Mouse (Mus musculus): ENCODE results near the gene Olfr658. TPM values are rescaled to one million over a fixed set of nuclear protein-coding genes. Genes with fewer than 3 reads are reported as not detected.

Gene Olfr658
- 0.09 TPM in 2 replicates for polyA plus RNA-seq (2015; fragmentation: Nextera tagmentation; extraction: Ambion mirVana)

DNA sequence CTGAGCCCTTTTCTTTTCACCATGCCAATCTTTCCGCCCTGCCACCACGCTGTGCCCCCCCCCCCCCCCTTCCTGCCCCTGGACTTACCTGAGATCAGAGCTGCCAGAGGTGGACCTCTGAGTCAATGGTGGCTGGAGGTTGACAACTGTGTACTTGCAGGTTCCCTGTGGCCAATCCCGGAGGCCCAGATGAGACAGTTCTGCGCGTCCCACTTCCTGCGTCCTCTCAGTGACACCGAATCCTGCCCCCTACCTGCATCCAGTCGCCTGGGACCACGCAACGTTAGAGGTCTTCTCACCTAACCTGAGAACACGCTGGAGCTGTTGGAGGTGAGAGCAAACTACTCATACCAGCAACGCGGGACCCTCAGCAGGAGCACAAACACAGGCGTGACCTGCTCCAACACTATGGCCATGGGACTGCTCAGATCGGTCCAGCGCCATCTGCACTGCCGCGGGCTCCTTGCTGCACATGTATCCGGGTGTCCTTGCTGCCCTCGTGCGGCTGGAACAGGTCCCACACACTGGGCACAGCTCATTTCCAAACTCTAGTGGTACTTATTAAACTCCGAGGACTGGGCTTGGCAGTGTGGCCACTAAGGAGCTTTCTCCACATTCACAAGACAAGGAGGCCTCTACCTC lies at the start of gene Olfr658:
TSS of gene Olfr658 (minus strand) at position 465 of the 642 bp plus-strand sequence.
- no peaks in the 10 kb centered on the region for H3K4me1 ChIP-seq (replicated peaks; ENCODE audit: control insufficient read depth, insufficient read depth, low read length)
- H3K36me3 ChIP-seq (ENCODE audit: control insufficient read depth, insufficient read depth): no peaks in the 10 kb centered on the region
- H3K9me3 ChIP-seq (ENCODE audit: control insufficient read depth): no peaks in the 10 kb centered on the region
- no peak within 1 kb of the TSS for H3K4me3 ChIP-seq (ENCODE audit: low read depth, low read length)
- peak; percentile 73; the same call in 1 of the 2 replicates for ATAC-seq
- no peak within 1 kb of the TSS for H3K9ac ChIP-seq (ENCODE audit: low read depth, low read length)
- peak; percentile 81 for TF ChIP-seq CTCF (IDR thresholded peaks at IDR 0.05; ENCODE audit: low read depth)
- H3K27me3 ChIP-seq (replicated peaks; ENCODE audit: control insufficient read depth, insufficient read depth, low read length): no peaks in the 10 kb centered on the region
- H3K27ac ChIP-seq (ENCODE audit: low read depth, low read length): no peak within 1 kb of the TSS
- WGBS: 21% methylated on average over 22 of the region's 22 CpGs
- H3K4me2 ChIP-seq (replicated peaks; ENCODE audit: low read depth): peak within 1 kb of the TSS; percentile 55

DNA sequence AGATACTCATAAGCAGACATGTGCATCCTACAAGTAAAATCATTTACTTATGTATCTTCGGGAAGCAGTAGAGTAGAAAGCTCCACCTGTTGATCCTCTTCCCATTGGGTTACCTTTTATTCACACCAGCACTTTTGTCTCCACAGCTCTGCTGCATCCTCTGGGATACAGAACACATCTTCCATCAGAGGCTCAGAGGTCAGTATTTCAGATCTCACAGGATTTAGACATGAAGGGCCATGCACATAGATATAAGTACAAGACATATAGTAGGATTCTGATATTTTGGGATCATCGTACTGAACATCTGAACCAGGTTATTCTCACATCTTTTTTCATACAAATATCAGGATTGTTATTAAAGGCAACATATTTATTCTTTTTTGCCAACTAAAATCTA lies 39.1 kb upstream of the Olfr658 start, which contains the start of gene Olfr661:
TSS of gene Olfr661 (plus strand) at position 301 of the 400 bp plus-strand sequence.
- Histone ChIP-seq H3K27me3 (replicated peaks; ENCODE audit: control insufficient read depth, insufficient read depth, low read length) (no peaks in the 10 kb centered on the region), H3K9me3 (ENCODE audit: control insufficient read depth) (no peaks in the 10 kb centered on the region), H3K9ac (ENCODE audit: low read depth, low read length) (no peak within 1 kb of the TSS), H3K36me3 (ENCODE audit: control insufficient read depth, insufficient read depth) (no peaks in the 10 kb centered on the region), H3K27ac (ENCODE audit: low read depth, low read length) (no peak within 1 kb of the TSS), H3K4me3 (ENCODE audit: low read depth, low read length) (no peak within 1 kb of the TSS), H3K4me2 (replicated peaks; ENCODE audit: low read depth) (no peak within 1 kb of the TSS), H3K4me1 (replicated peaks; ENCODE audit: control insufficient read depth, insufficient read depth, low read length) (no peaks in the 10 kb centered on the region)
- TF ChIP-seq CTCF (IDR thresholded peaks at IDR 0.05; ENCODE audit: low read depth): no peak
- ATAC-seq: no peak
- 86% methylated on average over 2 of the region's 2 CpGs for WGBS

DNA sequence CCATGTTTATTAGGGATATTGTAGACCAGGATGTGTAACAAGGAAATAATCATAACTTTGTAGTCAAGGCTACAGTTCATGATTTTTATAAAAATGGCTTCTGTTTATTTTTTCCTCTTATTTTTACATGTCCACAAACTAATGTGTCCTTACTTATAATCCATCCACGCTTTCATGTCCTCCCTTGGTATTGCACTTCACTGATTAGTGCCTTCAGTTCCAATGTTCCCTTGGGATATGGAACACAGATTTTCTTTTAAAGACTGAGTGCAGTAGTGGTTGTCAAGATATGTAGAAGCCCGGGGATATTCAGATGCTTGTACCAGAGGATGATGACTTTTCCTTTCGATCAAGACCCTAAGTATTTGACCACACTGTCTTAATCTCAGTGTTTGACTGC lies 19.3 kb upstream of the Olfr658 start, which contains the start of gene Olfr659:
TSS of gene Olfr659 (plus strand) at position 301 of the 400 bp plus-strand sequence.
- no peaks in the 10 kb centered on the region for H3K9me3 ChIP-seq (ENCODE audit: control insufficient read depth)
- H3K9ac ChIP-seq (ENCODE audit: low read depth, low read length): no peak within 1 kb of the TSS
- no peak for ATAC-seq
- 88% methylated on average over 3 of the region's 3 CpGs for WGBS
- H3K4me1 ChIP-seq (replicated peaks; ENCODE audit: control insufficient read depth, insufficient read depth, low read length): no peaks in the 10 kb centered on the region
- TF ChIP-seq CTCF (IDR thresholded peaks at IDR 0.05; ENCODE audit: low read depth): no peak
- H3K27me3 ChIP-seq (replicated peaks; ENCODE audit: control insufficient read depth, insufficient read depth, low read length): no peaks in the 10 kb centered on the region
- no peak within 1 kb of the TSS for H3K27ac ChIP-seq (ENCODE audit: low read depth, low read length)
- no peak within 1 kb of the TSS for H3K4me2 ChIP-seq (replicated peaks; ENCODE audit: low read depth)
- H3K4me3 ChIP-seq (ENCODE audit: low read depth, low read length): no peak within 1 kb of the TSS
- H3K36me3 ChIP-seq (ENCODE audit: control insufficient read depth, insufficient read depth): no peaks in the 10 kb centered on the region

DNA sequence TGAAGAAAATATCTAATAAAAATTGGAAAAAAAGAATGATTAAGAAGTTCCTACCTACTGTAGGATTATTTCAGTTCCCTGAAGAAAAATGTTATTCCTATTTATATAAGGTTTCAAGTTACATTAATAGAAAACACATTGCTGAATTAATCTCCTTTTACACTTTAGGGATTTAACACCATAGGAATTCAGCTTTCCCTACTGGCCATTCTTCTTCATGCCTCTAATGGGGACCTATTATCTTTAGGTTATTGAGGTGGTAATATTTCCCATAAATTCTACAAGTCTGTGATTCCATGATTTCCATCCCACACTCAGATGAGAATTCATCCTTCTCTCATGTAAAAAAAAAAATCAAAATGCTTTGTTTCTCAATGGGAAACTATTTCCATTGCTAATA lies 22.6 kb downstream of the Olfr658 start, which contains the start of gene Olfr657:
TSS of gene Olfr657 (plus strand) at position 301 of the 400 bp plus-strand sequence.
- Histone ChIP-seq H3K9me3 (ENCODE audit: control insufficient read depth) (no peaks in the 10 kb centered on the region), H3K36me3 (ENCODE audit: control insufficient read depth, insufficient read depth) (no peaks in the 10 kb centered on the region), H3K27me3 (replicated peaks; ENCODE audit: control insufficient read depth, insufficient read depth, low read length) (no peaks in the 10 kb centered on the region), H3K27ac (ENCODE audit: low read depth, low read length) (no peak within 1 kb of the TSS), H3K4me2 (replicated peaks; ENCODE audit: low read depth) (no peak within 1 kb of the TSS), H3K4me1 (replicated peaks; ENCODE audit: control insufficient read depth, insufficient read depth, low read length) (no peaks in the 10 kb centered on the region), H3K4me3 (ENCODE audit: low read depth, low read length) (no peak within 1 kb of the TSS), H3K9ac (ENCODE audit: low read depth, low read length) (no peak within 1 kb of the TSS)
- TF ChIP-seq CTCF (IDR thresholded peaks at IDR 0.05; ENCODE audit: low read depth): no peak
- no peak for ATAC-seq

DNA sequence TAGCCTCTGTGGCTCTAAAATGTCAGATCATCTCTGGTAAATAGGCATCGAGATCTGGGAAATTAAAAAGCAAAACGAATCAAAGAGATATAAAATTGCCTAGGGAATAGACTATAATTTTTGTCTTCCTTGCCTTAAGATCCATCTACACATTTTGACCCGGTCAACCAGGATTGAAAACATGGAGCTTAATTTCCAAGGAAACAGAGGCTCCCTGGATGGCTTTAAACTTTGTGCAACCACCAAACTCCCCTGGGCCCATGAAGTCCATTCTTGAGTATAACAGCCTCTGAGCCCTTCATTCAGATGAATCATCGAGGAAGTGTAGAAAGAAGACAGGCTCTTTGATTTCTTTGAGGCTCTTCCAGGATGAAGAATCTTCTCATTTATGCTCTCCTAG lies 33.5 kb downstream of the Olfr658 start, which contains the start of gene Olfr656:
TSS of gene Olfr656 (plus strand) at position 301 of the 400 bp plus-strand sequence.
- no peaks in the 10 kb centered on the region for H3K36me3 ChIP-seq (ENCODE audit: control insufficient read depth, insufficient read depth)
- no peak for ATAC-seq
- no peak within 1 kb of the TSS for H3K4me2 ChIP-seq (replicated peaks; ENCODE audit: low read depth)
- no peak within 1 kb of the TSS for H3K9ac ChIP-seq (ENCODE audit: low read depth, low read length)
- no peak for TF ChIP-seq CTCF (IDR thresholded peaks at IDR 0.05; ENCODE audit: low read depth)
- 75% methylated on average over 4 of the region's 4 CpGs for WGBS
- H3K27me3 ChIP-seq (replicated peaks; ENCODE audit: control insufficient read depth, insufficient read depth, low read length): no peaks in the 10 kb centered on the region
- no peak within 1 kb of the TSS for H3K27ac ChIP-seq (ENCODE audit: low read depth, low read length)
- no peaks in the 10 kb centered on the region for H3K9me3 ChIP-seq (ENCODE audit: control insufficient read depth)
- H3K4me3 ChIP-seq (ENCODE audit: low read depth, low read length): no peak within 1 kb of the TSS
- no peaks in the 10 kb centered on the region for H3K4me1 ChIP-seq (replicated peaks; ENCODE audit: control insufficient read depth, insufficient read depth, low read length)

DNA sequence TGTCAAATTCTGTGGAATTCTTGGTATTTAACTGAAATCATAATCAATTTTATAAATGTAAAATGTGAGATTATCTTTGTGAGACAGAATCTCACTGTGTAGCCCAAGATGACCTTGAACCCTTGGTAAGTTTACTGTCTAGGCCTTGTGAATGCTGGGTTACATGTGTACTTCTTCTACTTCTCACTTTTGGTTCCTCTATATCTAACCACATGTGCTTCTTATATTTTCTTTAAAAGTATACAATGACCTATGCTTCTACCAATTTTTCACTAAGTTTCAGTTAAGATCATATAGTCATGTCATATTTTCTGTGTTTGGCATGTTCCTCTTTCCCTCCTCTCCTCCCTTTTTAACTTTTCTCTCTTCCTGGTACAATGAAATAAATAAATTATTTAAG lies 42.4 kb downstream of the Olfr658 start:
- TF ChIP-seq CTCF (IDR thresholded peaks at IDR 0.05; ENCODE audit: low read depth): no peak
- H3K9ac ChIP-seq (ENCODE audit: low read depth, low read length): no peak overlapping the region
- no peaks in the 10 kb centered on the region for H3K4me1 ChIP-seq (replicated peaks; ENCODE audit: control insufficient read depth, insufficient read depth, low read length)
- H3K27ac ChIP-seq (ENCODE audit: low read depth, low read length): no peak overlapping the region
- H3K4me3 ChIP-seq (ENCODE audit: low read depth, low read length): no peak overlapping the region
- H3K4me2 ChIP-seq (replicated peaks; ENCODE audit: low read depth): no peak overlapping the region
- ATAC-seq: no peak
- no peaks in the 10 kb centered on the region for H3K9me3 ChIP-seq (ENCODE audit: control insufficient read depth)
- no peaks in the 10 kb centered on the region for H3K36me3 ChIP-seq (ENCODE audit: control insufficient read depth, insufficient read depth)
- no peaks in the 10 kb centered on the region for H3K27me3 ChIP-seq (replicated peaks; ENCODE audit: control insufficient read depth, insufficient read depth, low read length)
